Mouse (Mus musculus): ENCODE results near the gene Racgap1. TPM values are rescaled to one million over a fixed set of nuclear protein-coding genes. Genes with fewer than 3 reads are reported as not detected.

Racgap1 gene
- polyA plus RNA-seq, 1 experiment, result 45.7 TPM

- no peak overlapping the region for H3K4me3 ChIP-seq (ENCODE audit: control insufficient read depth, low read depth, low read length)
- no peaks in the 10 kb centered on the region for H3K27me3 ChIP-seq (ENCODE audit: control insufficient read depth, insufficient read depth, low read length)
- H3K27ac ChIP-seq (ENCODE audit: control insufficient read depth, insufficient read depth, low read depth, low read length), result no peak overlapping the region
- no peak for TF ChIP-seq POLR2A (IDR thresholded peaks at IDR 0.05; ENCODE audit: control insufficient read depth, low read depth, low read length)
- no peak for TF ChIP-seq CTCF (IDR thresholded peaks at IDR 0.05; ENCODE audit: control insufficient read depth, insufficient read depth, insufficient replicate concordance, low read depth, low read length)
- no peaks in the 10 kb centered on the region for H3K36me3 ChIP-seq (ENCODE audit: control insufficient read depth, insufficient read depth, low read length)
- peaks cover 10% of the 10 kb centered on the region for H3K4me1 ChIP-seq (ENCODE audit: control insufficient read depth, insufficient read depth, low read length)
Observed at GRCm38 (mm10) chr15:99671783-99672182, 20.3 kb upstream of the Racgap1 start.

DNA sequence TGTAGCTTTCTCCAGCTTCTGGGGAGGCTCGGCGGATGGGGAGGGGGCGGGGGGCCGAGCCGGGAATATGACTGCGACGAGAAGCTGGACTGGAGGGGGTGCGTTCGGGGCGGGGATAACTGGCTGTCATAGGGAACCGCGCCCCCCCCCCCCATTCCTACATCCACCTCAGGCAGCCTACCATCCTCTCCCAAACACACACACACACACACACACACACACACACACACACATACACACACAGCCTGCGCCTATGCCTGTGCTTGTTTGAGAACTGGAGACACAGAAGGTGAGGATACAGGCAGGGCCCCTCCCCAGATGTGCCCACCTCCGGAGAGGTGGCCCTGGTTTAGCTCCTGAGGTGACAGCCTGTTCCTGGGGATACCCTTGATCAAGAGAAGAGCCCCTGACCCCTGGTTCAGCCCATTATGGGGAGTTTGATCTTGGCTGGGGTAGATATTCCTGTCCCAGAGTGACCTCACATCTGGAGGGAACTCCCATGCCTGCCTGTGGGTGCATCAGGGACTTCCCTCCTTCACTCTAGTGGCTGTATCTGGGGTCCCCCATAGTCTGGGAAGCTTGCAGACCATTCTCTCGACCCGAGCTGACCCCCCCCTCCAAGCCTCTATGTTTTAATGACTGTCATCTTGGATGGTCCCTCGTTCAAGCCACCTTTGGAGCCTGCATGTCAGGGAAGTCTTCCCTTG, 19.7 kb upstream of the Racgap1 start:
- TF ChIP-seq POLR2A (IDR thresholded peaks at IDR 0.05; ENCODE audit: control insufficient read depth, low read depth, low read length) (no peak), CTCF (IDR thresholded peaks at IDR 0.05; ENCODE audit: control insufficient read depth, insufficient read depth, insufficient replicate concordance, low read depth, low read length) (no peak)
- Histone ChIP-seq H3K4me1 (ENCODE audit: control insufficient read depth, insufficient read depth, low read length) (peaks cover 10% of the 10 kb centered on the region), H3K27me3 (ENCODE audit: control insufficient read depth, insufficient read depth, low read length) (no peaks in the 10 kb centered on the region), H3K4me3 (ENCODE audit: control insufficient read depth, low read depth, low read length) (no peak overlapping the region; the same call in 1 of the 2 replicates), H3K27ac (ENCODE audit: control insufficient read depth, insufficient read depth, low read depth, low read length) (no peak overlapping the region), H3K36me3 (ENCODE audit: control insufficient read depth, insufficient read depth, low read length) (no peaks in the 10 kb centered on the region)

GRCm38 (mm10) chr15:99670154-99670821, 18.8 kb upstream of the Racgap1 start, which contains the start of gene Asic1:
Asic1 (plus strand) TSS chr15:99670368.
- no peaks in the 10 kb centered on the region for H3K27me3 ChIP-seq (ENCODE audit: control insufficient read depth, insufficient read depth, low read length)
- TF ChIP-seq POLR2A (IDR thresholded peaks at IDR 0.05; ENCODE audit: control insufficient read depth, low read depth, low read length) (no peak), CTCF (IDR thresholded peaks at IDR 0.05; ENCODE audit: control insufficient read depth, insufficient read depth, insufficient replicate concordance, low read depth, low read length) (no peak)
- peaks cover 10% of the 10 kb centered on the region for H3K4me1 ChIP-seq (ENCODE audit: control insufficient read depth, insufficient read depth, low read length)
- peak within 1 kb of the TSS; percentile 30 for H3K4me3 ChIP-seq (ENCODE audit: control insufficient read depth, low read depth, low read length)
- H3K27ac ChIP-seq (ENCODE audit: control insufficient read depth, insufficient read depth, low read depth, low read length), result no peak within 1 kb of the TSS
- H3K36me3 ChIP-seq (ENCODE audit: control insufficient read depth, insufficient read depth, low read length), result no peaks in the 10 kb centered on the region

DNA sequence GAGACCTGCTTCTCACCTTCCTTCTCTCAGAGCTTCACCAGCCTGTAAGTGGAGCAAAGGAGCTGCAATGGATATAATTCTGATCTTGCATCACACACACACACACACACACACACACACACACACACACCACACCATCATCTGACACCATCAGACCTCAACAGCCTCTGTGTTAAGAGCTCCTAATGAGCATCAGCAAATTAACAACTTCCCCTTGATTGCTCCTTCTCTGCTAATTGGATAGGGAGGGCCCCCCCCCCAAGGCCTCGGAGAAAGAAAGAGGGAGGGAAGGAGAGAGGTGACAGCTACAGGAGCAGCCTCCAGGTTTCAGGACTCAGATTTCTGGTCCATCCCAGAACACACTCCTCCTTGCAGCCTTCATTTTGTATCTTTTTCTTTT, 17.9 kb upstream of the Racgap1 start:
- Histone ChIP-seq H3K4me1 (ENCODE audit: control insufficient read depth, insufficient read depth, low read length) (peaks cover 16% of the 10 kb centered on the region), H3K27me3 (ENCODE audit: control insufficient read depth, insufficient read depth, low read length) (no peaks in the 10 kb centered on the region), H3K36me3 (ENCODE audit: control insufficient read depth, insufficient read depth, low read length) (no peaks in the 10 kb centered on the region), H3K27ac (ENCODE audit: control insufficient read depth, insufficient read depth, low read depth, low read length) (no peak overlapping the region), H3K4me3 (ENCODE audit: control insufficient read depth, low read depth, low read length) (no peak overlapping the region)
- TF ChIP-seq POLR2A (IDR thresholded peaks at IDR 0.05; ENCODE audit: control insufficient read depth, low read depth, low read length) (no peak), CTCF (IDR thresholded peaks at IDR 0.05; ENCODE audit: control insufficient read depth, insufficient read depth, insufficient replicate concordance, low read depth, low read length) (no peak)

GRCm38 (mm10) chr15:99668881-99669280, 17.4 kb upstream of the Racgap1 start:
- H3K36me3 ChIP-seq (ENCODE audit: control insufficient read depth, insufficient read depth, low read length), result no peaks in the 10 kb centered on the region
- H3K4me1 ChIP-seq (ENCODE audit: control insufficient read depth, insufficient read depth, low read length), result peaks cover 20% of the 10 kb centered on the region
- H3K27me3 ChIP-seq (ENCODE audit: control insufficient read depth, insufficient read depth, low read length), result no peaks in the 10 kb centered on the region
- H3K27ac ChIP-seq (ENCODE audit: control insufficient read depth, insufficient read depth, low read depth, low read length), result no peak overlapping the region
- TF ChIP-seq POLR2A (IDR thresholded peaks at IDR 0.05; ENCODE audit: control insufficient read depth, low read depth, low read length) (no peak), CTCF (IDR thresholded peaks at IDR 0.05; ENCODE audit: control insufficient read depth, insufficient read depth, insufficient replicate concordance, low read depth, low read length) (peak; percentile 87)
- no peak overlapping the region for H3K4me3 ChIP-seq (ENCODE audit: control insufficient read depth, low read depth, low read length)

DNA sequence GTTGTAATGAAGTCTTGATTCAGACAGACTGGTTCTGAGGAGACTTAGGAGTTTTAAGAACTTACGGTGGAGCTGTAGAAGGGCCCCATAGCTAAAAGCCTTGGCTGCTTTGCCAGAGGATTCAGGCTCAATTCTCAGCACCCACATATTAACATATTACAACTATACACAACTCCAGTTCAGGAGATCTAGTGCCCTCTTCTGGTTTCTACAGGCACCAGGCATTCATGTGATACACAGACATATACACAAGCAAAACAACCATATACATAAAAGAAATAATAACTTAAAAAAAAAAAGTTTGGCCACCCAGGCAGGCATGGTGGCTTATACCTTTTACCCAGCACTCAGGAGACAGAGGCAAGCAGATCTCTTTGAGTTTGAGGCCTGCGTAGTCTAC, 16.1 kb upstream of the Racgap1 start:
- H3K4me1 ChIP-seq (ENCODE audit: control insufficient read depth, insufficient read depth, low read length), result peaks cover 21% of the 10 kb centered on the region
- no peak overlapping the region for H3K4me3 ChIP-seq (ENCODE audit: control insufficient read depth, low read depth, low read length)
- no peak overlapping the region for H3K27ac ChIP-seq (ENCODE audit: control insufficient read depth, insufficient read depth, low read depth, low read length)
- TF ChIP-seq CTCF (IDR thresholded peaks at IDR 0.05; ENCODE audit: control insufficient read depth, insufficient read depth, insufficient replicate concordance, low read depth, low read length) (no peak), POLR2A (IDR thresholded peaks at IDR 0.05; ENCODE audit: control insufficient read depth, low read depth, low read length) (no peak)
- H3K27me3 ChIP-seq (ENCODE audit: control insufficient read depth, insufficient read depth, low read length), result no peaks in the 10 kb centered on the region
- no peaks in the 10 kb centered on the region for H3K36me3 ChIP-seq (ENCODE audit: control insufficient read depth, insufficient read depth, low read length)

DNA sequence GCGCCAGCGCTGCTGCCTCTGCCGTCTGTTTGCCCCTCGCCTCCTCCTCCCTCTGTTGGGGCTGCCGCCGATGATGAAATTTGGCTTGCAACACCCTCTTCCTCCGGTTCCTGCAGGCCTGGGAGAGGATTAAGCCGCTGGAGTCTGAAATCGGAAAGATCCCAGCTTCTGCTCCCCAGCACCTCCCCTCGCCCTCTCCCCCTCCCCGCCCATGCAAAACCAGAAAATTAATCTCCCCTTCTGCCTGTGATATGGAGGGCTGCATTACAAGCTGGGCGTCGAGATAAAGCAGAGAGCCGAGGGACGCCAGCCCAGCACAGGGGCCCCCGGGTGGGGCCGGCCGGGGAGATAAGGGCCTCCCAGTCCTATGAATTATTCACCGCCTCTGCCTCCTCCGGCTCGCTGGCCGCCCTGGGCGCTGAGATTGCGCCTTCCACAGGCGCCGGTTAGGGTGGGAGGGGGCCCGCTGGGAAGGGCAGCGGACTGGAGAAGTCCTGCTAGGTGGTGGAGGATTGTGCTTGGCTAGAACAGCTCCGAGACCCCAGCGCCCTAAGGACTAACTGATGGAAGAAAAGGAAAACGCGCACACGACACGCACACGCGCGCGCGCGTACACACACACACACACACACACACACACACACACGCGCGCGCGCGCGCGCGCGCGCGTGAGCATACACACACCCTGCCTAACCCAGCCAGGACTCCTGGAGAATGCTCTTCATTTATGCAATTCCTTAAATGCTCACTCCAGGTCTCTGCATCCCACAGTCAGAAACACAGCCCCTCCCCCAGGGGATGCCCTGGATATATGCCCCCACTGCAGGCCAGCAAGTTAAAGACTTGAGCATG, 13.4 kb upstream of the Racgap1 start:
- TF ChIP-seq POLR2A (IDR thresholded peaks at IDR 0.05; ENCODE audit: control insufficient read depth, low read depth, low read length) (no peak), CTCF (IDR thresholded peaks at IDR 0.05; ENCODE audit: control insufficient read depth, insufficient read depth, insufficient replicate concordance, low read depth, low read length) (no peak)
- peaks cover 14% of the 10 kb centered on the region for H3K4me1 ChIP-seq (ENCODE audit: control insufficient read depth, insufficient read depth, low read length)
- H3K27me3 ChIP-seq (ENCODE audit: control insufficient read depth, insufficient read depth, low read length), result no peaks in the 10 kb centered on the region
- no peaks in the 10 kb centered on the region for H3K36me3 ChIP-seq (ENCODE audit: control insufficient read depth, insufficient read depth, low read length)
- H3K4me3 ChIP-seq (ENCODE audit: control insufficient read depth, low read depth, low read length), result peak overlapping the region; percentile 15
- no peak overlapping the region for H3K27ac ChIP-seq (ENCODE audit: control insufficient read depth, insufficient read depth, low read depth, low read length)

All from testis, adult 2 months (tissue).